Mouse (Mus musculus): ENCODE measurements around the gene Rgs19.

Rgs19 gene

GRCm38 (mm10) chr2:181693339-181694280 is at the start of gene Rgs19:
Rgs19 (minus strand) TSS chr2:181693977.
- peak; percentile 83 for DNase-seq (ENCODE audit: low spot score)

- no peak for DNase-seq (ENCODE audit: low spot score)
These were observed 36.3 kb upstream of the Rgs19 start for GRCm38 (mm10) chr2:181730051-181730450.

- no peak for DNase-seq (ENCODE audit: low spot score)
These were observed 34.0 kb upstream of the Rgs19 start for GRCm38 (mm10) chr2:181727659-181728262.

GRCm38 (mm10) chr2:181722213-181722612 is 28.4 kb upstream of the Rgs19 start:
- DNase-seq (ENCODE audit: low spot score): peak; percentile 76

- no peak for DNase-seq (ENCODE audit: low spot score)
These were observed 27.4 kb upstream of the Rgs19 start for GRCm38 (mm10) chr2:181721200-181721599.

- no peak for DNase-seq (ENCODE audit: low spot score)
These were observed 26.3 kb upstream of the Rgs19 start for GRCm38 (mm10) chr2:181720061-181720460.

GRCm38 (mm10) chr2:181716991-181717390 is 23.2 kb upstream of the Rgs19 start:
- no peak for DNase-seq (ENCODE audit: low spot score)

GRCm38 (mm10) chr2:181715382-181715781 is 21.6 kb upstream of the Rgs19 start:
- DNase-seq (ENCODE audit: low spot score): no peak

GRCm38 (mm10) chr2:181714903-181715326 is 21.1 kb upstream of the Rgs19 start, which contains the start of gene Oprl1:
Oprl1 (plus strand) TSS chr2:181715016.
- DNase-seq (ENCODE audit: low spot score): peak; percentile 55

GRCm38 (mm10) chr2:181713749-181714148 is 20.0 kb upstream of the Rgs19 start:
- peak; percentile 15 for DNase-seq (ENCODE audit: low spot score)

- DNase-seq (ENCODE audit: low spot score): peak; percentile 34
These were observed 12.9 kb upstream of the Rgs19 start for GRCm38 (mm10) chr2:181706668-181707067.

- no peak for DNase-seq (ENCODE audit: low spot score)
These were observed 4.5 kb upstream of the Rgs19 start, which contains the start of gene Lkaaear1 for GRCm38 (mm10) chr2:181698241-181698640. Lkaaear1 (minus strand) TSS chr2:181698442.

- DNase-seq (ENCODE audit: low spot score): no peak
These were observed 3.1 kb upstream of the Rgs19 start for GRCm38 (mm10) chr2:181696801-181697420.

GRCm38 (mm10) chr2:181695776-181696175 is 2.0 kb upstream of the Rgs19 start:
- no peak for DNase-seq (ENCODE audit: low spot score)

GRCm38 (mm10) chr2:181694581-181694980 is 804 bp upstream of the Rgs19 start:
- no peak for DNase-seq (ENCODE audit: low spot score)

- DNase-seq (ENCODE audit: low spot score): no peak
These were observed 1.5 kb downstream of the Rgs19 start for GRCm38 (mm10) chr2:181692304-181692703.

- DNase-seq (ENCODE audit: low spot score): no peak
These were observed 2.2 kb downstream of the Rgs19 start for GRCm38 (mm10) chr2:181691571-181691970.

- DNase-seq (ENCODE audit: low spot score): no peak
These were observed 2.7 kb downstream of the Rgs19 start for GRCm38 (mm10) chr2:181691083-181691482.

GRCm38 (mm10) chr2:181689466-181690160 is 4.2 kb downstream of the Rgs19 start:
- DNase-seq (ENCODE audit: low spot score): no peak

- no peak for DNase-seq (ENCODE audit: low spot score)
These were observed 6.2 kb downstream of the Rgs19 start for GRCm38 (mm10) chr2:181687586-181687985.

- DNase-seq (ENCODE audit: low spot score): no peak
These were observed 8.1 kb downstream of the Rgs19 start for GRCm38 (mm10) chr2:181685686-181686085.

GRCm38 (mm10) chr2:181684713-181685112 is 9.1 kb downstream of the Rgs19 start:
- no peak for DNase-seq (ENCODE audit: low spot score)

All from embryo, embryonic 10.5 days (tissue).